Mouse (Mus musculus): ENCODE measurements at regions not wholly inside any gene's neighbourhood (a gene's known extent, or its start where the extent isn't known, plus 50 kb on each side); places are given as distances from the start of the nearest gene placed in this dataset.
"Not testable (repeated sequence)": the region's sequence is repeated elsewhere in the genome, so short reads cannot be mapped to it uniquely, and the experiment has no call there.

GRCm38 (mm10) chr2:135525779-135526178 lies 133.0 kb upstream of the Plcb4 start:
- TF ChIP-seq POLR2A (IDR thresholded peaks at IDR 0.05; ENCODE audit: borderline replicate concordance, extremely low read depth, insufficient read depth, insufficient read length, poor library complexity, severe bottlenecking), result no peak
- no peak for TF ChIP-seq CTCF (IDR thresholded peaks at IDR 0.05; ENCODE audit: borderline replicate concordance, extremely low read depth, insufficient read depth, insufficient read length)
- no peak for DNase-seq (ENCODE audit: low read depth)

GRCm38 (mm10) chr2:135529619-135530018 lies 129.2 kb upstream of the Plcb4 start:
- TF ChIP-seq CTCF (IDR thresholded peaks at IDR 0.05; ENCODE audit: borderline replicate concordance, extremely low read depth, insufficient read depth, insufficient read length), result no peak
- no peak for TF ChIP-seq POLR2A (IDR thresholded peaks at IDR 0.05; ENCODE audit: borderline replicate concordance, extremely low read depth, insufficient read depth, insufficient read length, poor library complexity, severe bottlenecking)
- DNase-seq (ENCODE audit: low read depth), result no peak

- TF ChIP-seq CTCF (IDR thresholded peaks at IDR 0.05; ENCODE audit: borderline replicate concordance, extremely low read depth, insufficient read depth, insufficient read length) (no peak), POLR2A (IDR thresholded peaks at IDR 0.05; ENCODE audit: borderline replicate concordance, extremely low read depth, insufficient read depth, insufficient read length, poor library complexity, severe bottlenecking) (no peak)
- DNase-seq (ENCODE audit: low read depth), result peak; percentile 38
These were observed 122.4 kb upstream of the Plcb4 start for GRCm38 (mm10) chr2:135536303-135536871.

DNA sequence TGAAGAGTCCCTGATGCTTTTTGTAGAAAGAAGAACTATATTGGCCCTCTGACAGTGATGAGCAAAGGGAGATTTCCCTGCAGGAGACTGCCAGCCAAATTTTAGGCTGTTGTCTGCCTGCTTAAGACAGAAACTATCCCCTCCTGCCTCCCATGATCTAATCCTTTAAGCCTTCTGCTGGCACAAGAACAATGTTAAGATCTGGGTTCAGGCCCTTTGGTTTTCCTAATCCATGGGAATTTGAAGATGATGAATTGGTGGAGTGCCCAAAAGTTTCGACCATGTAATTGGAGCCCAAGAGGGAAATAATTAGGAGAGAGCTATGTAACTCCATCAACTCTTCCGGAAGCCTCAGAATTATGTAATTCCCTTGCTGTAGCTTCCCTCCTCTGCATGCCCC lies 120.8 kb upstream of the Plcb4 start:
- TF ChIP-seq POLR2A (IDR thresholded peaks at IDR 0.05; ENCODE audit: borderline replicate concordance, extremely low read depth, insufficient read depth, insufficient read length, poor library complexity, severe bottlenecking) (no peak), CTCF (IDR thresholded peaks at IDR 0.05; ENCODE audit: borderline replicate concordance, extremely low read depth, insufficient read depth, insufficient read length) (no peak)
- DNase-seq (ENCODE audit: low read depth), result peak; percentile 70

DNA sequence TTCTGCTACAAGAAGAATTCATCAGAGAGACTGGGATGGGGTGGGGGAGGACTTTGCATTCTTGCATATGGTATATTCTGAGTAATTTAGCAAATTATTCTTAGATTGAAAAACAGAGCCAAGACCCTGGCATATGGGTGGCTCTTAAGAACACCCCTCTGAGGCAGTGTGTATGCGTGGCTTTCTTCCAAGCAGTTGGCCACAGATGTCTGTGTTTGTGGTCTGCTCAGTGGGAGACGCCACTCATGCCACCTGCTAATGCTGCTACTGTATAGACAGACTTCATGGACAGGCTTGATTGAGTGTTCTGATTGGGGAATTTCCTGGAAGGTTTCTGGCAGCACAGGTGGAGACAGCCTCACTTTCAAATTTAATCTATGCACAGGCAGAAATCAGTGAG lies 117.8 kb upstream of the Plcb4 start:
- TF ChIP-seq CTCF (IDR thresholded peaks at IDR 0.05; ENCODE audit: borderline replicate concordance, extremely low read depth, insufficient read depth, insufficient read length), result no peak
- TF ChIP-seq POLR2A (IDR thresholded peaks at IDR 0.05; ENCODE audit: borderline replicate concordance, extremely low read depth, insufficient read depth, insufficient read length, poor library complexity, severe bottlenecking), result no peak
- peak; percentile 97 for DNase-seq (ENCODE audit: low read depth)

GRCm38 (mm10) chr2:135541930-135542329 lies 116.9 kb upstream of the Plcb4 start:
- DNase-seq (ENCODE audit: low read depth), result peak; percentile 66
- TF ChIP-seq CTCF (IDR thresholded peaks at IDR 0.05; ENCODE audit: borderline replicate concordance, extremely low read depth, insufficient read depth, insufficient read length), result peak; percentile 30; the same call in 1 of the 2 replicates
- no peak for TF ChIP-seq POLR2A (IDR thresholded peaks at IDR 0.05; ENCODE audit: borderline replicate concordance, extremely low read depth, insufficient read depth, insufficient read length, poor library complexity, severe bottlenecking)

DNA sequence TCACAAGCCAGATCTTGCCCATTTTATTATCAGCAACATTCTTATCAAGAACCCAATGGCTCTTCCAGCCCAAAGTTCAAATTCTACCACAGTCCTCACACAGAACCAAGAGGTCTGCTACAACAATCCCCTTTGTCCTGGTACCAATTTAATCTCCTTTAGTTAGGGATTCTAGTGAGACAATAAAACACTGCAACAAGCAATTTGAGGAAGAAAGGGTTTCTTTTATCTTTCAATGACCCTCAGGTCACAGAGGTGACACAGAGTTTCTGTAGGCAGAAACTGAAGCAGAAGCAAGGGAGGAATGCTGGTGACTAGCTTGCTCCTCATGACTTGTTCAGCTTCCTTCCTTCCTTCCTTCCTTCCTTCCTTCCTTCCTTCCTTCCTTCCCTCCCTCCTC lies 113.9 kb upstream of the Plcb4 start:
- TF ChIP-seq POLR2A (IDR thresholded peaks at IDR 0.05; ENCODE audit: borderline replicate concordance, extremely low read depth, insufficient read depth, insufficient read length, poor library complexity, severe bottlenecking) (no peak), CTCF (IDR thresholded peaks at IDR 0.05; ENCODE audit: borderline replicate concordance, extremely low read depth, insufficient read depth, insufficient read length) (no peak)
- no peak for DNase-seq (ENCODE audit: low read depth)

DNA sequence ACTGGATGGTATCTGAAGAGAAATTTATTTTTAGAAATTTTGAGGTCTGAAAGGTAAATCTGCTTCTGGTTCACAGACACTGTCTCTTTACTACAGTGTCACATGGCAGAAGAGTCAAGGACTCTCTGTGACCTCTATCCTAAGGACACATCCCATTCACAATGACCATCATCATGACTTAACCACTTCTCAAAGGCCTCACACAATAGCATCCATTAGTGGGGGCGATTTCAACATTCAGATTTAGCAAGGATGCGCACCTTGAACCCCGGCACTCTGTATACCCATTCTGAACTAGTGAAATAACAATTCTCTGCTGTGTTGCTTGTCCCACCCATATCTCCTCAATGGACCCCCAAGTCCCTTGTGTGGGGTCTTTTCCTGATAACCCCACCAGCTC lies 110.8 kb upstream of the Plcb4 start:
- DNase-seq (ENCODE audit: low read depth), result no peak
- TF ChIP-seq POLR2A (IDR thresholded peaks at IDR 0.05; ENCODE audit: borderline replicate concordance, extremely low read depth, insufficient read depth, insufficient read length, poor library complexity, severe bottlenecking) (no peak), CTCF (IDR thresholded peaks at IDR 0.05; ENCODE audit: borderline replicate concordance, extremely low read depth, insufficient read depth, insufficient read length) (no peak)

DNA sequence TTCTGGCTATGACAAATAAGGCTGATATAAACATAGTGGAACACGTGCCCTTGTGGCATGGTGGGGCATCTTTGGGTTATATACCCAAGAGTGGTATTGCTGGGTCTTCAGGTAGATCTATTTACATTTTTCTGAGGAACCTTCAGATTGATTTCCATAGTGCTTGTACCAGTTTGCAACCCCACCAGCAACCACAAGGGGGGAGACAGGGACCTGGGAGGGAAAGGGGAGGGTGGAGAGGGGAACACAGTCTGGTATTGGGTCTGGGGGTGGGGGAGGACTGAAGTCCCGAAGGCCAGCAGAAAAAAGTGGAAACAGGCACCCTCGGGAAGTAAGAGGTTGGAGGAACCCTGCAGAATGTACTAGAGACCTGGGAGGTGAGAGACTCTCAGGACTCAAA lies 105.8 kb upstream of the Plcb4 start:
- DNase-seq (ENCODE audit: low read depth), result no peak
- TF ChIP-seq CTCF (IDR thresholded peaks at IDR 0.05; ENCODE audit: borderline replicate concordance, extremely low read depth, insufficient read depth, insufficient read length) (peak; percentile 8; the same call in 1 of the 2 replicates), POLR2A (IDR thresholded peaks at IDR 0.05; ENCODE audit: borderline replicate concordance, extremely low read depth, insufficient read depth, insufficient read length, poor library complexity, severe bottlenecking) (no peak)

DNA sequence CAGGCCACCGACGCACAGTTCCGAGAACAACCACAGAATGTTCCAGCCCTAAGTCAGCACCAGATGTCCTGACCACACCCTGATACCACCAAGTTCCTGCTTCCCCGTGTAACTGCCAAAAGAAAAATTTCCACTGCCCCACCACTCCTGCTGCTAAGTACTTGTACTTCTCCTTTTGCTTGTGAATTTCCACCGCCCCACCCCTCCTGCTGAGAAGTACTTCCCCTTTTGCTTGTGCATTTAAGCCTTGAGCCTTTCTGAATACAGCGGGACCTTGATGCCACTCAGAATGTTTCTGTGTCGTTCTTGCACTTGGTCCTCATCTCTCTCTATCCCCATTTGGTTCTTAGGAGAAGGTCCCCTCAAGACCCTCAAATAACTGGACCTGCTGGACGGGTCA lies 100.8 kb upstream of the Plcb4 start:
- DNase-seq (ENCODE audit: low read depth), result not testable (repeated sequence)

- DNase-seq (ENCODE audit: low read depth), result no peak
- TF ChIP-seq POLR2A (IDR thresholded peaks at IDR 0.05; ENCODE audit: borderline replicate concordance, extremely low read depth, insufficient read depth, insufficient read length, poor library complexity, severe bottlenecking) (no peak), CTCF (IDR thresholded peaks at IDR 0.05; ENCODE audit: borderline replicate concordance, extremely low read depth, insufficient read depth, insufficient read length) (no peak)
These were observed 99.5 kb upstream of the Plcb4 start for GRCm38 (mm10) chr2:135559328-135559727.

GRCm38 (mm10) chr2:135559933-135560710 lies 98.7 kb upstream of the Plcb4 start:
- DNase-seq (ENCODE audit: low read depth), result no peak
- no peak for TF ChIP-seq CTCF (IDR thresholded peaks at IDR 0.05; ENCODE audit: borderline replicate concordance, extremely low read depth, insufficient read depth, insufficient read length)
- no peak for TF ChIP-seq POLR2A (IDR thresholded peaks at IDR 0.05; ENCODE audit: borderline replicate concordance, extremely low read depth, insufficient read depth, insufficient read length, poor library complexity, severe bottlenecking)
